Mouse (Mus musculus): ENCODE results near the gene Prkd2. TPM values are rescaled to one million over a fixed set of nuclear protein-coding genes. Genes with fewer than 3 reads are reported as not detected.
A peak's percentile ranks its signal among the peaks of the same experiment; 100 is the strongest.

Gene Prkd2
- polyA plus RNA-seq, 1 experiment from 2014 or later = 6.6 TPM

DNA sequence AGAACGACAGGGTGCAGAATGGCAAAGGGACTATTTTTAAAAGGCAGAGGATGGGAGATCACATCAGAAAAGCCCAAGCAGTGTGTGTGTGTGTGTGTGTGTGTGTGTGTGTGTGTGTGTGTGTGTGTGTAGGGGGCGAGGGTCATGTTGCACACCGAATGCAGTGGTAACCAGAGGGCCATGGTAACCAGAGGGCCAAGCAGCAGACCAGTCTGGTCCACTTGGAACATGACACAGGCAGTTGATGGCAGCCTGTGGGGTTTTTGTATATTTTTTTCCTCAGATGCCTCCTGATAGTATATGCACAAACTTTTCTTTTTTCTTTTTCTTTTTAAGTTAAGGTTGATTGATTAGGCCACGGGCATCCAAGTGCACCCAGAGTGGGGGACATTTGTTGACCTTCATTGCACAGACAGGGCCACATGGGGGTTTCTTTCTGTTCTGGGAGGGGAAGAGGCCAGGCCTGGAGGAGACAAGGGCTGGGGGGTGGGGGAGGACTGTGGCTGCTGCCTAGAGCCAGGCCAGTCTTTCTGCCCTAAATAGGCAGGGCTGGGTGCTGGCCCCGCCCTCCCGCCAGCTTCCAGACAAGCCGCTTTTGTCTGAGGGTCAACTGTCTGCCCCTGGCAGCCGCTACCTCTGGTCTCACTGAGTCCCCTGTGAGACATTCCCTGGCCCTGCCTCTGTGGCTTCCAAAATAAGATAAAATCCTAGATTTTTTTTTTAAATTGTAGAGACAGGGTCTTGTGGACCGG lies 37.3 kb downstream of the Prkd2 start:
- Histone ChIP-seq H3K9me3 (ENCODE audit: control insufficient read depth, low read length) (no peaks in the 10 kb centered on the region; the same call in 1 of the 2 replicates), H3K27me3 (replicated peaks; ENCODE audit: control insufficient read depth, insufficient read depth, low read length) (peaks cover 9% of the 10 kb centered on the region), H3K4me1 (replicated peaks; ENCODE audit: control insufficient read depth, insufficient read depth, low read length) (peaks cover 24% of the 10 kb centered on the region), H3K9ac (replicated peaks; ENCODE audit: low read depth, low read length) (0 out of 2 replicates have a peak overlapping the region, but pooled peaks have one; percentile 18), H3K4me2 (ENCODE audit: low read length) (no peak overlapping the region), H3K36me3 (ENCODE audit: control insufficient read depth, insufficient read depth) (no peaks in the 10 kb centered on the region), H3K27ac (ENCODE audit: low read length) (no peak overlapping the region), H3K4me3 (replicated peaks; ENCODE audit: low read length) (no peak overlapping the region)
- ATAC-seq = no peak
- WGBS = 23% methylated on average over 9 of the region's 9 CpGs

DNA sequence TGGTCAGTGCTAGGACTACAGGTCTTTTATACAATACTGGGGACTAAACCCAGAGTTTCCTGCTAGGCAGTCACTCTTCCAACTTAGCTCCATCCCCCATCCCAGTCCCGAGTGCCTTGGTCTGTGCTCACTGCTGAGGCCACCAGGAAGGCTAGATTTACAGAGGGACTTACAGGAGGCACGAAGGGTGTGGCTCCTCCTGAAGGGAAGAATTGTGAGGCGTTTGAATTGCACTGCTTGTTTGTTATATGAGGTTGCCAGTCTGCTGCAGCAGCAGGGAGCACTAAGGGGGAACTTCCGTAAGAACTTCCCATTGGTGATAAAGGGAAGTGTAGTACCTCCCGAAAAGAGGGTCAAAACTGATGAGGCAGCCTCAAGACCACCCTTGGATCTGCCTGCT lies 37.9 kb downstream of the Prkd2 start:
- no peak for ATAC-seq
- no peak overlapping the region for H3K4me3 ChIP-seq (replicated peaks; ENCODE audit: low read length)
- H3K27ac ChIP-seq (ENCODE audit: low read length) = no peak overlapping the region
- H3K9me3 ChIP-seq (ENCODE audit: control insufficient read depth, low read length) = peaks cover 4% of the 10 kb centered on the region
- WGBS = 23% methylated on average over 5 of the region's 5 CpGs
- peaks cover under 1% of the 10 kb centered on the region; the same call in 1 of the 2 replicates for H3K36me3 ChIP-seq (ENCODE audit: control insufficient read depth, insufficient read depth)
- peaks cover 22% of the 10 kb centered on the region for H3K4me1 ChIP-seq (replicated peaks; ENCODE audit: control insufficient read depth, insufficient read depth, low read length)
- no peak overlapping the region for H3K9ac ChIP-seq (replicated peaks; ENCODE audit: low read depth, low read length)
- H3K27me3 ChIP-seq (replicated peaks; ENCODE audit: control insufficient read depth, insufficient read depth, low read length) = peaks cover 16% of the 10 kb centered on the region
- H3K4me2 ChIP-seq (ENCODE audit: low read length) = no peak overlapping the region

DNA sequence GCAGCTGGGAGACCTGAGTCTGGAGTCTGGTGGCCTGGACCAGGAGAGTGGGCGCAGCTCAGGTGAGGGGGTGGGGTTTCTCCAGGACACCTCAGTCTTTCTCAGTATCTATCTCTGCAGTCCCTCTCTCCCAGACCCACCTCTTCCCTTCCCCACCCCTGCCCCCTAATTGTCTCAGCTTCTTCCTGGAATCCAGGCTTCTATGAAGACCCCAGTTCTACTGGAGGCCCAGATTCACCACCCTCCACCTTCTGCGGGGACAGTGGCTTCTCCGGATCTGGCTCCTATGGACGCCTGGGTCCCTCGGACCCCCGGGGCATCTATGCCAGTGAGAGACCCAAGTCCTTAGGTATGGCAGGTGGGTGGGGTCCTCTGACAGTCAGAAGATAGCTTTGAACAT lies 40.5 kb downstream of the Prkd2 start:
- H3K27me3 ChIP-seq (replicated peaks; ENCODE audit: control insufficient read depth, insufficient read depth, low read length) = peaks cover 21% of the 10 kb centered on the region
- no peak overlapping the region for H3K4me3 ChIP-seq (replicated peaks; ENCODE audit: low read length)
- peaks cover 10% of the 10 kb centered on the region for H3K36me3 ChIP-seq (ENCODE audit: control insufficient read depth, insufficient read depth)
- no peak for ATAC-seq
- H3K4me1 ChIP-seq (replicated peaks; ENCODE audit: control insufficient read depth, insufficient read depth, low read length) = 0 out of 2 replicates have a peak, but pooled peaks cover 5% of the 10 kb centered on the region
- H3K9me3 ChIP-seq (ENCODE audit: control insufficient read depth, low read length) = peaks cover 12% of the 10 kb centered on the region
- H3K9ac ChIP-seq (replicated peaks; ENCODE audit: low read depth, low read length) = no peak overlapping the region
- WGBS = 94% methylated on average over 6 of the region's 6 CpGs
- H3K27ac ChIP-seq (ENCODE audit: low read length) = no peak overlapping the region
- no peak overlapping the region for H3K4me2 ChIP-seq (ENCODE audit: low read length)

DNA sequence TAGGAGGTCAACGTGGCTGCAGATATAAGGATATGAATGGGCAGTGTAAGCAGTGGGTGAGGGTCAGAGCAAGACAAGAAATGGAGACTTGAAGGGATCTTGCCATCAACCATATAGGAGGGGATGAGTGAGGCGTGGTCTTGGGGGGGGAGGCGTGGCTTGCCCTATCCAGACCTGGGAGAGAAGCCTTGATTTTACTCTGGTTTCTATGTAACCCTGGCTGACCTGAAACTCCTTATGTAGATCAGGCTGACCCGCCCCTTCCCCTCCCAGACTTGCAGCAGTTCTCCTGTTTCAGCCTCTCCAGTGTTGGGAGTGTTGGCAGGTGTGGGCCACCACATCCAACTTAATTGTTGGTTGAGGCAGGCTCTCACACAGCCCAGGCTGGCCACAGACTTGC lies 41.6 kb downstream of the Prkd2 start:
- no peak overlapping the region for H3K9ac ChIP-seq (replicated peaks; ENCODE audit: low read depth, low read length)
- 67% methylated on average over 4 of the region's 4 CpGs for WGBS

DNA sequence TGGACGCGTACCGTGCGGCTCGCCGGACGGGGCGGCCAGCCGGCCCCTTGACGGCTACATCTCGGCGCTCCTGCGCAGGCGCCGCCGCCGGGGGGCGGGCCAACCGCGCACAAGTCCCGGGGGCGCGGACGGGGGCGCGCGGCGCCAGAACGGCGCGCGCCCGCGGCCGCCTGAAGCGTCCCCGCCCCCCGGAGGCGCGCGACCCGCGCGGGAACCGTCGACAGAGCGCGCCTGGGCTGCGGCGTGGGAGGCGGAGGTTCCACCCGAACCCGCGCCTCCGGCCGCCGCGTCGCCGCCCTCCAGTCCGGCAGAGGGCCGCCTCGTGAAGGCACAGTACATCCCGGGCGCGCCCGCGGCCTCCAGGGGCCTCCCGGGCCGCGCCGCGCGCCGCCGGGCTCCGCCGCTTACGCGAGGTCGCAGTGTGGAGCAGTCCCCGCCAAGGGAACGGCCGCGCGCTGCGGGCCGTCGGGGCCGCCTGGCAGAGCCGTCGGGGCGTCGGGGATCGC lies 42.6 kb downstream of the Prkd2 start:
- ATAC-seq = peak; percentile 39; the same call in 1 of the 2 replicates

More for the DNA sequence above, 41.6 kb downstream of the Prkd2 start:
- Histone ChIP-seq H3K36me3 (ENCODE audit: control insufficient read depth, insufficient read depth) (peaks cover 10% of the 10 kb centered on the region), H3K27ac (ENCODE audit: low read length) (no peak overlapping the region), H3K4me1 (replicated peaks; ENCODE audit: control insufficient read depth, insufficient read depth, low read length) (0 out of 2 replicates have a peak, but pooled peaks cover 5% of the 10 kb centered on the region), H3K4me3 (replicated peaks; ENCODE audit: low read length) (no peak overlapping the region), H3K9me3 (ENCODE audit: control insufficient read depth, low read length) (peaks cover 12% of the 10 kb centered on the region), H3K4me2 (ENCODE audit: low read length) (no peak overlapping the region), H3K27me3 (replicated peaks; ENCODE audit: control insufficient read depth, insufficient read depth, low read length) (peaks cover 21% of the 10 kb centered on the region)
- no peak for ATAC-seq

DNA sequence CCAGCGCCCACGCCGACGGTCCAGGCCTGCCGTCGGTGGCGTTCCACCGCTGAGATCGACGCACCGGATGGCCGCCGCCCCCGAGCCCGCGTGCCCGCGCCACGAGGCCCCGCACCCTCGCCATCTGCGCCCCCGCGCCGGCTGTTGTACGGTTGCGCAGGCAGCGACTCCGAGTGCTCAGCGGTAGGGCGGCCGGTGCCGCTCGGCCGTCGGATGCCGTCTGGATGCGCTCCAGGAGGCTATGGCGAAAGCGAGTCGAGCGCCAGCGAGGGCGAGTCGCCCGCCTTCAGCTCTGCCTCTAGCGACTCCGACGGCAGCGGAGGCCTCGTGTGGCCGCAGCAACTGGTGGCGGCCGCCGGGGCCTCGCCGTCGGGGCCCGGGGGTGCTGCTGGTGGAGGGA lies 43.2 kb downstream of the Prkd2 start:
- no peak overlapping the region for H3K4me2 ChIP-seq (ENCODE audit: low read length)
- H3K4me1 ChIP-seq (replicated peaks; ENCODE audit: control insufficient read depth, insufficient read depth, low read length) = peaks cover 2% of the 10 kb centered on the region
- 36% methylated on average over 51 of the region's 59 CpGs for WGBS
- peaks cover 12% of the 10 kb centered on the region for H3K9me3 ChIP-seq (ENCODE audit: control insufficient read depth, low read length)
- peaks cover 21% of the 10 kb centered on the region for H3K27me3 ChIP-seq (replicated peaks; ENCODE audit: control insufficient read depth, insufficient read depth, low read length)
- ATAC-seq = 0 out of 2 replicates have a peak, but pooled peaks have one; percentile 3
- H3K9ac ChIP-seq (replicated peaks; ENCODE audit: low read depth, low read length) = no peak overlapping the region
- H3K27ac ChIP-seq (ENCODE audit: low read length) = no peak overlapping the region
- H3K4me3 ChIP-seq (replicated peaks; ENCODE audit: low read length) = peak overlapping the region; percentile 36; the same call in 1 of the 2 replicates
- H3K36me3 ChIP-seq (ENCODE audit: control insufficient read depth, insufficient read depth) = peaks cover 10% of the 10 kb centered on the region

More for the DNA sequence above, 42.6 kb downstream of the Prkd2 start:
- Histone ChIP-seq H3K36me3 (ENCODE audit: control insufficient read depth, insufficient read depth) (peaks cover 10% of the 10 kb centered on the region), H3K4me3 (replicated peaks; ENCODE audit: low read length) (peak overlapping the region; percentile 36), H3K4me2 (ENCODE audit: low read length) (peak overlapping the region; percentile 31), H3K4me1 (replicated peaks; ENCODE audit: control insufficient read depth, insufficient read depth, low read length) (0 out of 2 replicates have a peak, but pooled peaks cover 2% of the 10 kb centered on the region), H3K27me3 (replicated peaks; ENCODE audit: control insufficient read depth, insufficient read depth, low read length) (peaks cover 21% of the 10 kb centered on the region), H3K9me3 (ENCODE audit: control insufficient read depth, low read length) (peaks cover 12% of the 10 kb centered on the region), H3K27ac (ENCODE audit: low read length) (no peak overlapping the region), H3K9ac (replicated peaks; ENCODE audit: low read depth, low read length) (peak overlapping the region; percentile 20; the same call in 1 of the 2 replicates)
- WGBS = 9% methylated on average over 80 of the region's 95 CpGs

DNA sequence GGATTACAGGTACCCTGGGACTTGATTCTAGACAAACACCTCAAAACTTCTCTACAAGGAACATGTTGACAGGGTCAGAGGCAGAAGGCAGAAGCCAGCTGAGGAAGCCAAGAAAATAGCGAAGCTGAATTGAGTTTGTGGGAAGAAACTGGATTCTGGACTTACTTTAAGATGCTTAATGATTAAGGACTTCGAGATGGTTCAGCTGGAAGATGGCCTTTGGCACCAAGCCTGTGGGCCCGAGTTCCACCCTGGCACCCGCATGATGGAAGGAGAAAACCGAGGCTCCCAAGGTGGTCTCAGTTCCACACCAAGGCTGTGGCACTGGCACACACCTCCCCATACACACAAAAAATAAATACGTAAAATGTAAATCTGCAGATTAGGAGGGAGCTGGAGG lies 47.8 kb downstream of the Prkd2 start:
- WGBS = 45% methylated on average over 6 of the region's 6 CpGs
- Histone ChIP-seq H3K9me3 (ENCODE audit: control insufficient read depth, low read length) (peaks cover 9% of the 10 kb centered on the region), H3K27ac (ENCODE audit: low read length) (no peak overlapping the region), H3K4me2 (ENCODE audit: low read length) (no peak overlapping the region), H3K27me3 (replicated peaks; ENCODE audit: control insufficient read depth, insufficient read depth, low read length) (peaks cover 7% of the 10 kb centered on the region), H3K4me3 (replicated peaks; ENCODE audit: low read length) (no peak overlapping the region), H3K36me3 (ENCODE audit: control insufficient read depth, insufficient read depth) (peaks cover 10% of the 10 kb centered on the region), H3K9ac (replicated peaks; ENCODE audit: low read depth, low read length) (no peak overlapping the region), H3K4me1 (replicated peaks; ENCODE audit: control insufficient read depth, insufficient read depth, low read length) (peaks cover 26% of the 10 kb centered on the region)
- no peak for ATAC-seq

DNA sequence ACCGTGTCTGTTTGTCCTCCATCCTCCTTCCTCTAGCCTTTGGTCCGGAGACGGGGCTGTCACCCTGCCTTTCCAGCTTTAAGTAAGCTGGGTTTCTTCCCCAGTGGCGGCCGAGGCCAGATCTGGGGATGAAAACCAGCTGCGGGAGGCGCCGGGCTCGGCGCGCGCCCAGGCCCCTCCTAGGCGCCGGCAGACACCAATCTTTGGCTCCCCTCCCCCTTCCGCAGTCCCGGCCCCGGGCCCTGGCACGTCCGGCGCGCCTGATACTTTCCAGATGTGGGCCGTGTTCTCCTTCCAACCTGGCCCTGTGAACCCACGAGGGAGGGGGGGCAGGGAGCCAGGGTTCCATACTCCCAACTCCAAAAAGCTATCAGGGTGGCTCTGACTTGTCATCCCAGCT lies 48.2 kb downstream of the Prkd2 start:
- ATAC-seq = no peak

DNA sequence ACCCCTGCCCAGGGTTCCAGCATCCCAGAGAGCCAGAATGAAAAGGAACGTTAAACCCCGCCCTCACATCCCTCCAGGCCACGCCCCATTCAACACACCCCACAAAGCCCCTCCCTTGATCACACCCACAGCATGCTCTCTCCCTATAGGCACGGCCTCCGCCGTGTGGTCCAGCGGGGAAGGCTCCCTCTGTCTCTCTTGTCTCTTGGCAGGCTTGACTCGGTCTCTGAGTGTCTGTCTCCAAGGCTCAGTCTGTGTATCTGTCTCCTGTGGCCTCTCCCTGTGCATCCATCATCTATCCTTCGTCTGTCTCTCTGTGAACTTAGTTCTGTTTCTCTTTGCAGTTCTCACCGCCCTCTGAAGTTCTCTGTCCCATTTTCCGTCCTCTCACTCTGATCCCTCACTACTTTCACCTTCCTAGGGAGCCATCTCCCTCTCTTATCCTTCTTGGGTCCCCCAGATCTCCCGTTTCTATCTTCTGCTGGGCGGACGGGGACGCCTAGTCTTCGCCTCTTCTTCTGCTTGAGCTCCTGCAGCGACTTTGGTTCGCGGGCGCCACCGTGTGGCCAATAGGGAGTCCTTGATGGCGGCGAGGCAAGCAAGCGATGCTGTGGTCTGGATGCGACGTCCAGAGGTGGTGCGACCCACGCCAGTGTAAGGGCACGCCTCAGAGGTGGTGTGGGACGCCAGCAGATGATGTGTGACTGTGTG lies 49.1 kb downstream of the Prkd2 start, which contains the start of gene Gng8:
Gene Gng8, plus strand, starts transcription at position 146 of the 711 bp plus-strand sequence.
- 1% methylated on average over 30 of the region's 30 CpGs for WGBS
- peaks cover 26% of the 10 kb centered on the region for H3K4me1 ChIP-seq (replicated peaks; ENCODE audit: control insufficient read depth, insufficient read depth, low read length)
- no peaks in the 10 kb centered on the region for H3K36me3 ChIP-seq (ENCODE audit: control insufficient read depth, insufficient read depth)
- no peak within 1 kb of the TSS for H3K27ac ChIP-seq (ENCODE audit: low read length)
- peak; percentile 74 for ATAC-seq
- H3K4me2 ChIP-seq (ENCODE audit: low read length) = peak within 1 kb of the TSS; percentile 63
- no peaks in the 10 kb centered on the region for H3K9me3 ChIP-seq (ENCODE audit: control insufficient read depth, low read length)
- H3K9ac ChIP-seq (replicated peaks; ENCODE audit: low read depth, low read length) = peak within 1 kb of the TSS; percentile 35
- peak within 1 kb of the TSS; percentile 32 for H3K4me3 ChIP-seq (replicated peaks; ENCODE audit: low read length)
- no peaks in the 10 kb centered on the region; the same call in 1 of the 2 replicates for H3K27me3 ChIP-seq (replicated peaks; ENCODE audit: control insufficient read depth, insufficient read depth, low read length)

More for the DNA sequence above, 48.2 kb downstream of the Prkd2 start:
- Histone ChIP-seq H3K9me3 (ENCODE audit: control insufficient read depth, low read length) (peaks cover 5% of the 10 kb centered on the region), H3K9ac (replicated peaks; ENCODE audit: low read depth, low read length) (no peak overlapping the region), H3K27me3 (replicated peaks; ENCODE audit: control insufficient read depth, insufficient read depth, low read length) (peaks cover 3% of the 10 kb centered on the region), H3K27ac (ENCODE audit: low read length) (no peak overlapping the region), H3K4me2 (ENCODE audit: low read length) (peak overlapping the region; percentile 10; the same call in 1 of the 2 replicates), H3K36me3 (ENCODE audit: control insufficient read depth, insufficient read depth) (peaks cover 6% of the 10 kb centered on the region), H3K4me3 (replicated peaks; ENCODE audit: low read length) (no peak overlapping the region), H3K4me1 (replicated peaks; ENCODE audit: control insufficient read depth, insufficient read depth, low read length) (peaks cover 26% of the 10 kb centered on the region)
- WGBS = 2% methylated on average over 23 of the region's 23 CpGs

Data from forebrain, embryonic 16.5 days (tissue).